Mouse (Mus musculus) C2C12 (cell line): Measurements from ENCODE around the gene Flrt3. TPM values are rescaled to one million over a fixed set of nuclear protein-coding genes. Genes with fewer than 3 reads are reported as not detected.

Experiments used
- H3K27me3 ChIP-seq: one replicate; pipeline ENCODE4 v1.6.1; 2011; ENCODE audit not compliant: control insufficient read depth, insufficient read depth, insufficient read length
- H3K36me3 ChIP-seq: one replicate; pipeline ENCODE4 v1.6.1; 2011; ENCODE audit not compliant: control insufficient read depth, insufficient read depth
- H3K4me3 ChIP-seq: one replicate; pipeline ENCODE4 v1.5.1; 2011; ENCODE audit warnings: mild to moderate bottlenecking, control low read depth; ENCODE audit not compliant: poor library complexity, insufficient read depth, severe bottlenecking
- H3K79me2 ChIP-seq: one replicate; pipeline ENCODE4 v1.6.1; 2011; ENCODE audit not compliant: control insufficient read depth, insufficient read depth
- H3K79me3 ChIP-seq: one replicate; pipeline ENCODE4 v1.6.1; 2011; ENCODE audit warnings: low read depth, control low read depth
- H3ac ChIP-seq: one replicate; pipeline ENCODE3; 2011; ENCODE audit warnings: low read depth; ENCODE audit not compliant: control insufficient read depth, insufficient read length
- CEBPB ChIP-seq: IDR thresholded peaks from one replicate; pipeline ENCODE4 v1.6.1; 2011; ENCODE audit warnings: low read depth, mild to moderate bottlenecking, control low read depth, moderate library complexity
- CTCF ChIP-seq: IDR thresholded peaks from one replicate; pipeline ENCODE4 v1.5.1; 2011; ENCODE audit not compliant: control insufficient read depth, insufficient read depth, insufficient read length
- FOSL1 ChIP-seq: IDR thresholded peaks from one replicate; pipeline ENCODE4 v1.8.0; 2011; ENCODE audit warnings: mild to moderate bottlenecking, low read length; ENCODE audit not compliant: poor library complexity, insufficient read depth, severe bottlenecking
- MAX ChIP-seq: IDR thresholded peaks from one replicate; pipeline ENCODE4 v1.6.1; 2011; ENCODE audit warnings: mild to moderate bottlenecking, control low read depth
- MYOD1 ChIP-seq: IDR thresholded peaks from one replicate; pipeline ENCODE4 v1.6.1; 2011; ENCODE audit warnings: low read depth; ENCODE audit not compliant: control insufficient read depth, insufficient read length
- MYOG ChIP-seq: IDR thresholded peaks from one replicate; pipeline ENCODE4 v1.6.1; 2011; ENCODE audit not compliant: control insufficient read depth, insufficient read length; ENCODE audit errors: extremely low read depth
- USF1 ChIP-seq: IDR thresholded peaks from one replicate; pipeline ENCODE4 v1.6.1; 2011; ENCODE audit warnings: low read depth, mild to moderate bottlenecking, control low read depth, moderate library complexity
- polyA plus RNA-seq: library from polyadenylated mRNA; unstranded; fragments of >200 nt; fragmentation: generic; extraction: Trizol; gene quantifications from one replicate; pipeline ENCODE4 v1.2.1, GENCODE M21; 2012; ENCODE audit warnings: missing spikeins

The Flrt3 gene
- polyA plus RNA-seq, 1 experiment = 0.01 TPM

- Histone ChIP-seq H3K79me3 (no peaks in the 10 kb centered on the region), H3K27me3 (no peaks in the 10 kb centered on the region), H3ac (no peak overlapping the region), H3K4me3 (no peak overlapping the region), H3K36me3 (no peaks in the 10 kb centered on the region), H3K79me2 (no peaks in the 10 kb centered on the region)
- TF ChIP-seq MAX (no peak), MYOG (no peak), FOSL1 (no peak)
Observed at GRCm38 (mm10) chr2:140673466-140673865, 2.2 kb upstream of the Flrt3 start.

GRCm38 (mm10) chr2:140670457-140670856 is 812 bp downstream of the Flrt3 start:
- Histone ChIP-seq H3K79me2 (no peaks in the 10 kb centered on the region), H3K27me3 (no peaks in the 10 kb centered on the region), H3ac (no peak overlapping the region), H3K4me3 (no peak overlapping the region), H3K36me3 (no peaks in the 10 kb centered on the region), H3K79me3 (no peaks in the 10 kb centered on the region)
- TF ChIP-seq CEBPB (no peak), MYOG (no peak), CTCF (no peak), USF1 (no peak), MYOD1 (no peak), FOSL1 (no peak), MAX (no peak)

GRCm38 (mm10) chr2:140669786-140670185 is 1.5 kb downstream of the Flrt3 start:
- Histone ChIP-seq H3ac (no peak overlapping the region), H3K36me3 (no peaks in the 10 kb centered on the region), H3K79me2 (no peaks in the 10 kb centered on the region), H3K79me3 (no peaks in the 10 kb centered on the region), H3K27me3 (no peaks in the 10 kb centered on the region), H3K4me3 (no peak overlapping the region)
- TF ChIP-seq MYOG (no peak), CTCF (no peak), FOSL1 (no peak), MYOD1 (no peak), MAX (no peak)

GRCm38 (mm10) chr2:140669081-140669480 is 2.2 kb downstream of the Flrt3 start:
- TF ChIP-seq USF1 (no peak), CEBPB (no peak), CTCF (no peak), MYOG (no peak), FOSL1 (no peak), MYOD1 (no peak), MAX (no peak)
- Histone ChIP-seq H3K36me3 (no peaks in the 10 kb centered on the region), H3K79me3 (no peaks in the 10 kb centered on the region), H3K4me3 (no peak overlapping the region), H3ac (no peak overlapping the region), H3K27me3 (no peaks in the 10 kb centered on the region), H3K79me2 (no peaks in the 10 kb centered on the region)

GRCm38 (mm10) chr2:140668311-140668710 is 3.0 kb downstream of the Flrt3 start:
- H3K4me3 ChIP-seq = no peak overlapping the region
- no peak for TF ChIP-seq MAX
- no peak for TF ChIP-seq MYOD1
- no peak for TF ChIP-seq USF1
- no peak for TF ChIP-seq CEBPB
- no peak for TF ChIP-seq FOSL1
- no peak for TF ChIP-seq CTCF
- TF ChIP-seq MYOG = no peak
- no peaks in the 10 kb centered on the region for H3K79me2 ChIP-seq

GRCm38 (mm10) chr2:140667261-140668047 is 3.8 kb downstream of the Flrt3 start:
- no peak for TF ChIP-seq CTCF
- TF ChIP-seq USF1 = no peak
- no peak for TF ChIP-seq MAX
- no peak for TF ChIP-seq MYOG
- no peak for TF ChIP-seq MYOD1
- TF ChIP-seq FOSL1 = no peak
- no peak for TF ChIP-seq CEBPB
- H3K4me3 ChIP-seq = no peak overlapping the region
- no peak overlapping the region for H3ac ChIP-seq
- H3K36me3 ChIP-seq = no peaks in the 10 kb centered on the region
- no peaks in the 10 kb centered on the region for H3K79me3 ChIP-seq
- no peaks in the 10 kb centered on the region for H3K27me3 ChIP-seq
- no peaks in the 10 kb centered on the region for H3K79me2 ChIP-seq

More at GRCm38 (mm10) chr2:140668311-140668710, 3.0 kb downstream of the Flrt3 start:
- H3K36me3 ChIP-seq = no peaks in the 10 kb centered on the region
- no peak overlapping the region for H3ac ChIP-seq
- H3K27me3 ChIP-seq = no peaks in the 10 kb centered on the region
- H3K79me3 ChIP-seq = no peaks in the 10 kb centered on the region
